Mouse (Mus musculus) CD4-positive helper T cell, adult 2 months (primary cell): ENCODE results near the gene Ndufaf7.

ENCODE experiments used
- DNase-seq: peaks from one replicate; pipeline ENCODE4 v3.0.0-alpha.2; 2012; ENCODE audit warnings: low read depth, missing footprints, low spot score

The Ndufaf7 gene

GRCm38 (mm10) chr17:78964387-78964786 is 27.5 kb downstream of the Ndufaf7 start:
- no peak for DNase-seq

- DNase-seq = no peak
These were observed 29.4 kb downstream of the Ndufaf7 start for GRCm38 (mm10) chr17:78966092-78966883.

- DNase-seq = no peak
These were observed 31.6 kb downstream of the Ndufaf7 start for GRCm38 (mm10) chr17:78968500-78968899.

GRCm38 (mm10) chr17:78983166-78983565 is 46.2 kb downstream of the Ndufaf7 start:
- DNase-seq = no peak

- no peak for DNase-seq
These were observed 46.8 kb downstream of the Ndufaf7 start for GRCm38 (mm10) chr17:78983736-78984135.

- peak; percentile 30 for DNase-seq
These were observed 52.1 kb downstream of the Ndufaf7 start for GRCm38 (mm10) chr17:78989015-78989414.

GRCm38 (mm10) chr17:78991549-78991948 is 54.6 kb downstream of the Ndufaf7 start:
- DNase-seq = no peak

- no peak for DNase-seq
These were observed 55.5 kb downstream of the Ndufaf7 start for GRCm38 (mm10) chr17:78992303-78993027.

GRCm38 (mm10) chr17:78993670-78994069 is 56.7 kb downstream of the Ndufaf7 start:
- DNase-seq = no peak

GRCm38 (mm10) chr17:78994382-78994781 is 57.4 kb downstream of the Ndufaf7 start:
- DNase-seq = no peak

GRCm38 (mm10) chr17:78994931-78995820 is 58.2 kb downstream of the Ndufaf7 start:
- DNase-seq = no peak
